Mouse (Mus musculus): ENCODE data around the gene Insig1. TPM values are rescaled to one million over a fixed set of nuclear protein-coding genes. Genes with fewer than 3 reads are reported as not detected.

The Insig1 gene
- total and polyA plus RNA-seq, 3 experiments = 1.4 to 2.4 TPM; not detected in 1

GRCm38 (mm10) chr5:28117882-28118530, 46.8 kb downstream of the Insig1 start:
- no peak overlapping the region for H3K4me3 ChIP-seq (ENCODE audit: low read depth, low read length)
- H3K4me1 ChIP-seq (ENCODE audit: insufficient read depth, low read depth, low read length) = no peaks in the 10 kb centered on the region
- no peaks in the 10 kb centered on the region for H3K9me3 ChIP-seq (replicated peaks)
- DNase-seq (ENCODE audit: low spot score) (no peak), ATAC-seq (ENCODE audit: extremely low read depth, insufficient number of reproducible peaks, low FRiP score, poor library complexity, severe bottlenecking) (no peak)
- no peak for TF ChIP-seq POLR2AphosphoS5 (IDR thresholded peaks at IDR 0.05; ENCODE audit: insufficient replicate concordance, low read depth, low read length)
- no peak for TF ChIP-seq GATA2 (IDR thresholded peaks at IDR 0.05; ENCODE audit: borderline replicate concordance, low read depth, low read length)
- TF ChIP-seq CTCF (IDR thresholded peaks at IDR 0.05; ENCODE audit: low read depth, low read length) = no peak
- no peak for TF ChIP-seq GATA1 (IDR thresholded peaks at IDR 0.05; ENCODE audit: borderline replicate concordance, low read length)
- no peak for TF ChIP-seq TAL1 (conservative IDR thresholded peaks at IDR 0.05; ENCODE audit: low read depth, low read length)
- peaks cover 19% of the 10 kb centered on the region for H3K27me3 ChIP-seq (ENCODE audit: insufficient read depth, low read length)
- no peaks in the 10 kb centered on the region for H3K36me3 ChIP-seq (replicated peaks)

- DNase-seq (ENCODE audit: low spot score) (no peak), ATAC-seq (ENCODE audit: extremely low read depth, insufficient number of reproducible peaks, low FRiP score, poor library complexity, severe bottlenecking) (no peak)
- TF ChIP-seq POLR2AphosphoS5 (IDR thresholded peaks at IDR 0.05; ENCODE audit: insufficient replicate concordance, low read depth, low read length) (no peak), GATA2 (IDR thresholded peaks at IDR 0.05; ENCODE audit: borderline replicate concordance, low read depth, low read length) (no peak), GATA1 (IDR thresholded peaks at IDR 0.05; ENCODE audit: borderline replicate concordance, low read length) (no peak), CTCF (IDR thresholded peaks at IDR 0.05; ENCODE audit: low read depth, low read length) (no peak), TAL1 (conservative IDR thresholded peaks at IDR 0.05; ENCODE audit: low read depth, low read length) (no peak)
- Histone ChIP-seq H3K4me3 (ENCODE audit: low read depth, low read length) (no peak overlapping the region), H3K4me1 (ENCODE audit: insufficient read depth, low read depth, low read length) (no peaks in the 10 kb centered on the region), H3K36me3 (replicated peaks) (no peaks in the 10 kb centered on the region), H3K27me3 (ENCODE audit: insufficient read depth, low read length) (peaks cover 24% of the 10 kb centered on the region), H3K9me3 (replicated peaks) (no peaks in the 10 kb centered on the region)
Measured at GRCm38 (mm10) chr5:28118531-28118925, 47.4 kb downstream of the Insig1 start.

DNA sequence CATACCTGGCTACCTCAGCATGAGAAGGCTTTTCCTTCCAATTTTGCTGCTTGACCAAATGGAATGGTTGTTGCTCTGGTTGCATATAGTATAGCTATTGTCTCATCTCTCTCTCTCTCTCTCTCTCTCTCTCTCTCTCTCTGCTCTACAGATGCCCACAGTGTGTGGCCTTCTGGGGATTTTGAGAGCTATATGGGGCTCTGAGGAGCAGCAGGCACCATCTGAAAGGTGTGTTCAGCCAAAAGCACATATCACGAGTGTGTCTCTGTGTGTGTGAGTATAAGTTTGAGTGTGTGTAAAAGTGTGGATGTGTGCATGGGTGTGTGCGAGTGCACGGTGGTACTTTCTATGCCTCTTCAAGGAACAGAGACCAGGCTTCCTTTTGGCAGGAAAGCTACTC, 48.4 kb downstream of the Insig1 start:
- H3K27me3 ChIP-seq (ENCODE audit: insufficient read depth, low read length) = peaks cover 30% of the 10 kb centered on the region
- H3K36me3 ChIP-seq (replicated peaks) = no peaks in the 10 kb centered on the region
- no peak overlapping the region for H3K4me3 ChIP-seq (ENCODE audit: low read depth, low read length)
- no peaks in the 10 kb centered on the region for H3K4me1 ChIP-seq (ENCODE audit: insufficient read depth, low read depth, low read length)
- H3K9me3 ChIP-seq (replicated peaks) = no peaks in the 10 kb centered on the region
- DNase-seq (ENCODE audit: low spot score) (no peak), ATAC-seq (ENCODE audit: extremely low read depth, insufficient number of reproducible peaks, low FRiP score, poor library complexity, severe bottlenecking) (no peak)
- TF ChIP-seq TAL1 (conservative IDR thresholded peaks at IDR 0.05; ENCODE audit: low read depth, low read length) (no peak), GATA2 (IDR thresholded peaks at IDR 0.05; ENCODE audit: borderline replicate concordance, low read depth, low read length) (no peak), CTCF (IDR thresholded peaks at IDR 0.05; ENCODE audit: low read depth, low read length) (no peak), GATA1 (IDR thresholded peaks at IDR 0.05; ENCODE audit: borderline replicate concordance, low read length) (no peak), POLR2AphosphoS5 (IDR thresholded peaks at IDR 0.05; ENCODE audit: insufficient replicate concordance, low read depth, low read length) (no peak)

GRCm38 (mm10) chr5:28122491-28123454, 51.6 kb downstream of the Insig1 start:
- H3K9me3 ChIP-seq (replicated peaks) = no peaks in the 10 kb centered on the region
- TF ChIP-seq GATA2 (IDR thresholded peaks at IDR 0.05; ENCODE audit: borderline replicate concordance, low read depth, low read length) = no peak
- TF ChIP-seq CTCF (IDR thresholded peaks at IDR 0.05; ENCODE audit: low read depth, low read length) = no peak
- TF ChIP-seq TAL1 (conservative IDR thresholded peaks at IDR 0.05; ENCODE audit: low read depth, low read length) = no peak
- TF ChIP-seq GATA1 (IDR thresholded peaks at IDR 0.05; ENCODE audit: borderline replicate concordance, low read length) = no peak
- TF ChIP-seq POLR2AphosphoS5 (IDR thresholded peaks at IDR 0.05; ENCODE audit: insufficient replicate concordance, low read depth, low read length) = no peak
- no peaks in the 10 kb centered on the region for H3K4me1 ChIP-seq (ENCODE audit: insufficient read depth, low read depth, low read length)
- H3K36me3 ChIP-seq (replicated peaks) = no peaks in the 10 kb centered on the region
- H3K4me3 ChIP-seq (ENCODE audit: low read depth, low read length) = no peak overlapping the region
- peaks cover 28% of the 10 kb centered on the region for H3K27me3 ChIP-seq (ENCODE audit: insufficient read depth, low read length)
- ATAC-seq (ENCODE audit: extremely low read depth, insufficient number of reproducible peaks, low FRiP score, poor library complexity, severe bottlenecking) (no peak; the same call in 1 of the 2 replicates), DNase-seq (ENCODE audit: low spot score) (peak; percentile 26)

DNA sequence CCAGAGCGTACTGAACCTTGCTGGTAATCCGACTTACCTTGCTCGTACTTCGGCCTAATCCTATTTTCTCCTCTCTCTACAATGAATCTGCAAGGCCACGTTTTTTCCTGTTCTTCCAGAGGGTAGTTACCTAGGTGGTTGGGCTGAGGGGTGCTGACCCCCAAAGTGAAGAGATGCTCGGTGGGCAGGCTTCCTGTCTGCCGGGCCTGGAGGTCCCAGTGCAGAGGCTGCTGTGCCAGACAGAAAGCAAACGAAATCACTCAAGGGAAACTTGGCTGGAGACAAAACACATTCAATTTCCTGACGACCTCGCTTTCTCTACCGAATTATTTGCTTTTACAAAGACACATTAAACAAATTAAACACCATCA, 52.3 kb downstream of the Insig1 start:
- no peak overlapping the region for H3K4me3 ChIP-seq (ENCODE audit: low read depth, low read length)
- peaks cover 21% of the 10 kb centered on the region for H3K27me3 ChIP-seq (ENCODE audit: insufficient read depth, low read length)
- ATAC-seq (ENCODE audit: extremely low read depth, insufficient number of reproducible peaks, low FRiP score, poor library complexity, severe bottlenecking) (no peak), DNase-seq (ENCODE audit: low spot score) (no peak)
- H3K9me3 ChIP-seq (replicated peaks) = no peaks in the 10 kb centered on the region
- H3K4me1 ChIP-seq (ENCODE audit: insufficient read depth, low read depth, low read length) = no peaks in the 10 kb centered on the region
- TF ChIP-seq GATA2 (IDR thresholded peaks at IDR 0.05; ENCODE audit: borderline replicate concordance, low read depth, low read length) (no peak), CTCF (IDR thresholded peaks at IDR 0.05; ENCODE audit: low read depth, low read length) (no peak), POLR2AphosphoS5 (IDR thresholded peaks at IDR 0.05; ENCODE audit: insufficient replicate concordance, low read depth, low read length) (no peak), GATA1 (IDR thresholded peaks at IDR 0.05; ENCODE audit: borderline replicate concordance, low read length) (no peak), TAL1 (conservative IDR thresholded peaks at IDR 0.05; ENCODE audit: low read depth, low read length) (no peak)
- H3K36me3 ChIP-seq (replicated peaks) = no peaks in the 10 kb centered on the region
